Mouse (Mus musculus) limb, embryonic 12.5 days (tissue): Measurements from ENCODE around the gene Bard1. TPM values are rescaled to one million over a fixed set of nuclear protein-coding genes. Genes with fewer than 3 reads are reported as not detected.

Source experiments
- ATAC-seq: fragments of 200-750 bp; cut with Nextera tagmentation; 2 replicates; pipeline ENCODE4 v1.8.0; 2017; ENCODE audit warnings: low read depth, moderate TSS enrichment; ENCODE audit not compliant: insufficient number of reproducible peaks, insufficient read depth, low FRiP score, low TSS enrichment
- H3K27ac ChIP-seq: fragments of 300-500 bp; sonication (generic); 2 replicates; pipeline ENCODE4 v1.5.1; 2016; ENCODE audit warnings: mild to moderate bottlenecking, moderate library complexity
- H3K27me3 ChIP-seq: fragments of 300-500 bp; sonication (generic); 2 replicates; pipeline ENCODE4 v1.6.1; 2016; ENCODE audit warnings: mild to moderate bottlenecking, moderate library complexity
- H3K36me3 ChIP-seq: fragments of 300-500 bp; sonication (generic); 2 replicates; pipeline ENCODE4 v1.6.1; 2016; ENCODE audit warnings: mild to moderate bottlenecking, moderate library complexity
- H3K4me1 ChIP-seq: fragments of 300-500 bp; sonication (generic); replicated peaks from 2 replicates; pipeline ENCODE4 v1.6.1; 2016
- H3K4me2 ChIP-seq: fragments of 300-500 bp; sonication (generic); 2 replicates; pipeline ENCODE4 v1.6.1; 2016; ENCODE audit warnings: mild to moderate bottlenecking, moderate library complexity
- H3K4me3 ChIP-seq: fragments of 300-500 bp; sonication (generic); replicated peaks from 2 replicates; pipeline ENCODE4 v1.5.1; 2016; ENCODE audit warnings: mild to moderate bottlenecking
- H3K9ac ChIP-seq: fragments of 300-500 bp; sonication (generic); replicated peaks from 2 replicates; pipeline ENCODE4 v1.6.1; 2016; ENCODE audit warnings: mild to moderate bottlenecking, moderate library complexity
- H3K9me3 ChIP-seq: fragments of 300-500 bp; sonication (generic); 2 replicates; pipeline ENCODE4 v1.6.1; 2016; ENCODE audit warnings: mild to moderate bottlenecking, moderate library complexity
- WGBS: fragments of 180-500 bp; shearing (Covaris S2); methylation state at CpG from one replicate; pipeline ENCODE4 v1.1.7; 2016; 5-methylcytosine and 5-hydroxymethylcytosine counted together
- polyA plus RNA-seq: library from polyadenylated mRNA; unstranded; fragments of >200 nt; fragmentation: Nextera tagmentation; extraction: Ambion mirVana; gene quantifications from 2 replicates; pipeline ENCODE4 v1.2.1, GENCODE M21; 2016

The Bard1 gene
- polyA plus RNA-seq, 1 experiment from 2014 or later, result 3.4 TPM

- Histone ChIP-seq H3K4me1 (peaks cover 20% of the 10 kb centered on the region; the same call in 1 of the 2 replicates), H3K27ac (no peak overlapping the region), H3K9me3 (no peaks in the 10 kb centered on the region), H3K36me3 (no peaks in the 10 kb centered on the region), H3K4me3 (peak overlapping the region; percentile 9; the same call in 1 of the 2 replicates), H3K27me3 (no peaks in the 10 kb centered on the region), H3K4me2 (peak overlapping the region; percentile 61), H3K9ac (no peak overlapping the region)
- ATAC-seq, result no peak
- 69% methylated on average over 5 of the region's 5 CpGs for WGBS
Observed at GRCm38 (mm10) chr1:71100591-71101368, 2.2 kb downstream of the Bard1 start.

- WGBS, result 46% methylated on average over 3 of the region's 3 CpGs
- H3K4me2 ChIP-seq, result peak overlapping the region; percentile 22
- H3K36me3 ChIP-seq, result peaks cover 3% of the 10 kb centered on the region; the same call in 1 of the 2 replicates
Observed at GRCm38 (mm10) chr1:71099945-71100515, 2.9 kb downstream of the Bard1 start.

GRCm38 (mm10) chr1:71096031-71096430 lies 6.9 kb downstream of the Bard1 start:
- Histone ChIP-seq H3K4me2 (no peak overlapping the region), H3K27ac (no peak overlapping the region), H3K9me3 (no peaks in the 10 kb centered on the region), H3K4me1 (peaks cover 13% of the 10 kb centered on the region; the same call in 1 of the 2 replicates), H3K36me3 (peaks cover 4% of the 10 kb centered on the region; the same call in 1 of the 2 replicates), H3K4me3 (no peak overlapping the region), H3K27me3 (no peaks in the 10 kb centered on the region), H3K9ac (no peak overlapping the region)
- ATAC-seq, result no peak
- 94% methylated on average over 1 of the region's 1 CpGs for WGBS

More at GRCm38 (mm10) chr1:71099945-71100515, 2.9 kb downstream of the Bard1 start:
- no peaks in the 10 kb centered on the region for H3K9me3 ChIP-seq
- no peak overlapping the region for H3K4me3 ChIP-seq
- no peaks in the 10 kb centered on the region for H3K27me3 ChIP-seq
- no peak overlapping the region for H3K27ac ChIP-seq
- peaks cover 20% of the 10 kb centered on the region; the same call in 1 of the 2 replicates for H3K4me1 ChIP-seq
- ATAC-seq, result no peak
- no peak overlapping the region for H3K9ac ChIP-seq

- Histone ChIP-seq H3K9ac (no peak overlapping the region), H3K4me1 (peaks cover 7% of the 10 kb centered on the region; the same call in 1 of the 2 replicates), H3K4me3 (no peak overlapping the region), H3K4me2 (no peak overlapping the region), H3K9me3 (no peaks in the 10 kb centered on the region), H3K27me3 (no peaks in the 10 kb centered on the region), H3K27ac (no peak overlapping the region), H3K36me3 (peaks cover 4% of the 10 kb centered on the region; the same call in 1 of the 2 replicates)
- no peak for ATAC-seq
- 97% methylated on average over 2 of the region's 2 CpGs for WGBS
Observed at GRCm38 (mm10) chr1:71095211-71095805, 7.6 kb downstream of the Bard1 start.

- 84% methylated on average over 3 of the region's 3 CpGs for WGBS
- Histone ChIP-seq H3K36me3 (peaks cover 4% of the 10 kb centered on the region; the same call in 1 of the 2 replicates), H3K9ac (no peak overlapping the region), H3K4me1 (no peaks in the 10 kb centered on the region), H3K27me3 (no peaks in the 10 kb centered on the region), H3K4me2 (no peak overlapping the region), H3K4me3 (no peak overlapping the region), H3K27ac (no peak overlapping the region), H3K9me3 (no peaks in the 10 kb centered on the region)
- ATAC-seq, result no peak
Observed at GRCm38 (mm10) chr1:71075651-71076050, 27.3 kb downstream of the Bard1 start.

- Histone ChIP-seq H3K36me3 (peaks cover 4% of the 10 kb centered on the region; the same call in 1 of the 2 replicates), H3K9ac (no peak overlapping the region), H3K9me3 (no peaks in the 10 kb centered on the region), H3K27me3 (no peaks in the 10 kb centered on the region), H3K27ac (no peak overlapping the region), H3K4me1 (no peaks in the 10 kb centered on the region), H3K4me3 (no peak overlapping the region), H3K4me2 (no peak overlapping the region)
- no peak for ATAC-seq
Observed at GRCm38 (mm10) chr1:71070771-71071170, 32.2 kb downstream of the Bard1 start.

- Histone ChIP-seq H3K9ac (no peak overlapping the region), H3K4me2 (no peak overlapping the region), H3K4me1 (0 out of 2 replicates have a peak, but pooled peaks cover 3% of the 10 kb centered on the region), H3K4me3 (no peak overlapping the region), H3K9me3 (no peaks in the 10 kb centered on the region), H3K36me3 (peaks cover 4% of the 10 kb centered on the region; the same call in 1 of the 2 replicates), H3K27ac (no peak overlapping the region), H3K27me3 (no peaks in the 10 kb centered on the region)
- no peak for ATAC-seq
- WGBS, result 97% methylated on average over 3 of the region's 3 CpGs
Observed at GRCm38 (mm10) chr1:71068728-71069304, 34.1 kb downstream of the Bard1 start.

GRCm38 (mm10) chr1:71063885-71064492 lies 39.0 kb downstream of the Bard1 start:
- no peak for ATAC-seq
- 69% methylated on average over 16 of the region's 16 CpGs for WGBS

GRCm38 (mm10) chr1:71056143-71056542 lies 46.8 kb downstream of the Bard1 start:
- Histone ChIP-seq H3K9me3 (no peaks in the 10 kb centered on the region), H3K4me3 (no peak overlapping the region), H3K36me3 (peaks cover 13% of the 10 kb centered on the region), H3K4me1 (no peaks in the 10 kb centered on the region), H3K27me3 (no peaks in the 10 kb centered on the region), H3K9ac (no peak overlapping the region), H3K4me2 (no peak overlapping the region), H3K27ac (no peak overlapping the region)
- WGBS, result 83% methylated on average over 4 of the region's 4 CpGs
- no peak for ATAC-seq

More at GRCm38 (mm10) chr1:71063885-71064492, 39.0 kb downstream of the Bard1 start:
- no peak overlapping the region for H3K4me3 ChIP-seq
- H3K4me2 ChIP-seq, result no peak overlapping the region
- H3K9me3 ChIP-seq, result no peaks in the 10 kb centered on the region
- H3K36me3 ChIP-seq, result peaks cover 11% of the 10 kb centered on the region; the same call in 1 of the 2 replicates
- no peaks in the 10 kb centered on the region for H3K27me3 ChIP-seq
- H3K9ac ChIP-seq, result no peak overlapping the region
- no peak overlapping the region for H3K27ac ChIP-seq
- H3K4me1 ChIP-seq, result 0 out of 2 replicates have a peak, but pooled peaks cover 3% of the 10 kb centered on the region

GRCm38 (mm10) chr1:71055454-71055853 lies 47.5 kb downstream of the Bard1 start:
- peaks cover 14% of the 10 kb centered on the region for H3K36me3 ChIP-seq
- no peak overlapping the region for H3K4me2 ChIP-seq
- no peaks in the 10 kb centered on the region for H3K9me3 ChIP-seq
- 88% methylated on average over 1 of the region's 1 CpGs for WGBS
- H3K4me3 ChIP-seq, result no peak overlapping the region
- H3K27me3 ChIP-seq, result no peaks in the 10 kb centered on the region
- H3K9ac ChIP-seq, result no peak overlapping the region
- H3K4me1 ChIP-seq, result no peaks in the 10 kb centered on the region
- ATAC-seq, result no peak
- no peak overlapping the region for H3K27ac ChIP-seq
